In the genomic region with DNA sequence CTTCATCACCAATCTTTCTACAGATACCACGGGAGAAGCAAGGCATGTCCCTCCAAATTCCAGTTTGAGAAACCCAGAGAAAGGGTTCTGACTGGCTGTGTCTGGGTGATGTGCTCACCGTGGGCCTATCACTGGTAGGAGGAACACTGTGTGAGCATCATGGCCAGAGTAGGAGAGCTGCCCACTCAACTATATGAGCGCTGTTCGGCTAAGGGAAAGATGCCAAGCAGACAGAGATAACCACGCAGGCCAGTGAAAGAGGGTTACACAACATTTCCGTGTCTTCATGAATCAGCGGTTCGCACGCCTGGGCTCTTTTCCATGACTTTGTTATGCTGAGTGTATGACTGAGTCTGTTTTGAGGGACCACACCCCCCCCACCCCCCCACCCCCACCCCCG, we compare ENCODE assay signal across 9 mouse cellular contexts.
DNase-seq lines count a peak whose midpoint lies in the region; ATAC-seq lines count a peak whose summit lies in the region.
"Had no signal": no experiment of that assay in that cellular context is flagged by ENCODE, and none has a peak within 500 bp of the region (broad histone marks: within the 10 kb centered on the region; RNA-seq: fewer than 3 reads in every experiment).

No protein-coding gene starts in this region.

- no peak for ATAC-seq in erythroblast, adult 5-6 weeks (replicated peaks; ENCODE audit: low FRiP score, poor library complexity, severe bottlenecking)
- ATAC-seq in liver, embryonic 12.5 days: no peak

- H3K9ac ChIP-seq in liver, embryonic 12.5 days: no peak overlapping the region
- H3K9ac ChIP-seq: embryonic facial prominence, embryonic 13.5 days had no signal

- WGBS in limb, embryonic 10.5 days: 96% methylated on average over 10 of the region's 10 CpGs
- WGBS in liver, embryonic 12.5 days (ENCODE audit: insufficient replicate concordance): 68% methylated on average over 10 of the region's 10 CpGs

- H3K4me3 ChIP-seq in limb, embryonic 10.5 days: no peak overlapping the region
- H3K4me3 ChIP-seq in liver, embryonic 12.5 days: no peak overlapping the region
- H3K4me3 ChIP-seq: embryonic facial prominence, embryonic 13.5 days had no signal

- no peaks in the 10 kb centered on the region for H3K4me1 ChIP-seq in limb, embryonic 10.5 days
- no peaks in the 10 kb centered on the region for H3K4me1 ChIP-seq in liver, embryonic 12.5 days

- no peaks in the 10 kb centered on the region for H3K27me3 ChIP-seq in limb, embryonic 10.5 days (ENCODE audit: low read depth, poor library complexity, severe bottlenecking)
- H3K27me3 ChIP-seq in liver, embryonic 12.5 days (replicated peaks): no peaks in the 10 kb centered on the region
- H3K27me3 ChIP-seq: embryonic facial prominence, embryonic 13.5 days had no signal

- H3K4me2 ChIP-seq in liver, embryonic 12.5 days: no peak overlapping the region
- H3K4me2 ChIP-seq: embryonic facial prominence, embryonic 13.5 days had no signal

- no peaks in the 10 kb centered on the region for H3K36me3 ChIP-seq in limb, embryonic 10.5 days
- H3K36me3 ChIP-seq in liver, embryonic 12.5 days: no peaks in the 10 kb centered on the region
- H3K36me3 ChIP-seq: embryonic facial prominence, embryonic 13.5 days had no signal

- H3K27ac ChIP-seq in limb, embryonic 10.5 days: no peak overlapping the region
- H3K27ac ChIP-seq in liver, embryonic 12.5 days: no peak overlapping the region
- H3K27ac ChIP-seq: embryonic facial prominence, embryonic 13.5 days had no signal

- DNase-seq in ovary, adult 18-20 months (ENCODE audit: low spot score): peak; percentile 71
- DNase-seq in ovary, postnatal 14 days (ENCODE audit: low spot score): no peak
- DNase-seq in frontal cortex, postnatal 36 days (ENCODE audit: low spot score in 2 of 2): peak; percentile 64 to 78
- peak; percentile 50 to 61 for DNase-seq in layer of hippocampus, adult 8-10 months (ENCODE audit: low spot score in 2 of 2)
- DNase-seq in right cerebral cortex, postnatal 14 days: peak; percentile 44
- no peak for DNase-seq in limb, embryonic 10.5 days (ENCODE audit: low spot score)

- no peaks in the 10 kb centered on the region for H3K9me3 ChIP-seq in limb, embryonic 10.5 days (replicated peaks)
- no peaks in the 10 kb centered on the region for H3K9me3 ChIP-seq in liver, embryonic 12.5 days (replicated peaks)
- H3K9me3 ChIP-seq: embryonic facial prominence, embryonic 13.5 days had no signal

Comparison
In these comparisons a context has a peak if more than half of its experiments do, and no peak if none do; other contexts are left out.
1. DNase-seq: peak in ovary, adult 18-20 months (single experiment), frontal cortex, postnatal 36 days (2 of 2), layer of hippocampus, adult 8-10 months (2 of 2) and right cerebral cortex, postnatal 14 days (single experiment); none in ovary, postnatal 14 days (single experiment) and limb, embryonic 10.5 days (single experiment).